Mouse (Mus musculus): ENCODE data around the gene Gm28635. TPM values are rescaled to one million over a fixed set of nuclear protein-coding genes. Genes with fewer than 3 reads are reported as not detected.
A peak's percentile ranks its signal among the peaks of the same experiment; 100 is the strongest.

Gm28635 gene
- not detected in 2 replicates for polyA plus RNA-seq (2014; fragmentation: Nextera tagmentation; extraction: Ambion mirVana)

- Histone ChIP-seq H3K27ac (ENCODE audit: low read length) (peak within 1 kb of the TSS; percentile 79), H3K4me2 (replicated peaks; ENCODE audit: low read depth, low read length) (peak within 1 kb of the TSS; percentile 80), H3K9ac (replicated peaks; ENCODE audit: low read depth, low read length) (peak within 1 kb of the TSS; percentile 77), H3K4me3 (ENCODE audit: low read depth, low read length) (peak within 1 kb of the TSS; percentile 98), H3K9me3 (ENCODE audit: control insufficient read depth, low read depth, low read length) (no peaks in the 10 kb centered on the region), H3K27me3 (ENCODE audit: control insufficient read depth, insufficient read depth, low read length) (no peaks in the 10 kb centered on the region), H3K4me1 (ENCODE audit: control insufficient read depth, insufficient read depth, low read length) (peaks cover 13% of the 10 kb centered on the region; the same call in 1 of the 2 replicates), H3K36me3 (ENCODE audit: control insufficient read depth, insufficient read depth, low read length) (peaks cover 6% of the 10 kb centered on the region; the same call in 1 of the 2 replicates)
- ATAC-seq (ENCODE audit: insufficient number of reproducible peaks, insufficient read depth, low FRiP score, low read depth), result peak; percentile 99
- whole genome bisulfite sequencing, result under 1% methylated on average over 44 of the region's 44 CpGs
Observed at GRCm38 (mm10) chr2:84677968-84678880, at the start of gene Gm28635, which contains the start of gene Med19. Gene Gm28635, minus strand, starts transcription at chr2:84678041. Gene Med19, plus strand, starts transcription at chr2:84678402.

- under 1% methylated on average over 39 of the region's 39 CpGs for WGBS
- peak within 1 kb of the TSS; percentile 44 for H3K27ac ChIP-seq (ENCODE audit: low read length)
- peak within 1 kb of the TSS; percentile 48 for H3K9ac ChIP-seq (replicated peaks; ENCODE audit: low read depth, low read length)
- H3K4me1 ChIP-seq (ENCODE audit: control insufficient read depth, insufficient read depth, low read length), result peaks cover 9% of the 10 kb centered on the region
- peaks cover 10% of the 10 kb centered on the region; the same call in 1 of the 2 replicates for H3K36me3 ChIP-seq (ENCODE audit: control insufficient read depth, insufficient read depth, low read length)
- H3K27me3 ChIP-seq (ENCODE audit: control insufficient read depth, insufficient read depth, low read length), result no peaks in the 10 kb centered on the region
- H3K4me2 ChIP-seq (replicated peaks; ENCODE audit: low read depth, low read length), result peak within 1 kb of the TSS; percentile 95
- H3K9me3 ChIP-seq (ENCODE audit: control insufficient read depth, low read depth, low read length), result no peaks in the 10 kb centered on the region
- peak within 1 kb of the TSS; percentile 61 for H3K4me3 ChIP-seq (ENCODE audit: low read depth, low read length)
- ATAC-seq (ENCODE audit: insufficient number of reproducible peaks, insufficient read depth, low FRiP score, low read depth), result peak; percentile 97
Observed at GRCm38 (mm10) chr2:84727172-84727858, 49.5 kb upstream of the Gm28635 start, which contains the start of gene Clp1. Gene Clp1, minus strand, starts transcription at chr2:84727350.

- no peak for ATAC-seq (ENCODE audit: insufficient number of reproducible peaks, insufficient read depth, low FRiP score, low read depth)
Observed at GRCm38 (mm10) chr2:84726716-84727115, 48.9 kb upstream of the Gm28635 start.

GRCm38 (mm10) chr2:84725770-84726169 lies 47.9 kb upstream of the Gm28635 start:
- Histone ChIP-seq H3K36me3 (ENCODE audit: control insufficient read depth, insufficient read depth, low read length) (peaks cover 15% of the 10 kb centered on the region; the same call in 1 of the 2 replicates), H3K27ac (ENCODE audit: low read length) (no peak overlapping the region), H3K4me1 (ENCODE audit: control insufficient read depth, insufficient read depth, low read length) (peaks cover 9% of the 10 kb centered on the region), H3K4me2 (replicated peaks; ENCODE audit: low read depth, low read length) (peak overlapping the region; percentile 95; the same call in 1 of the 2 replicates), H3K9ac (replicated peaks; ENCODE audit: low read depth, low read length) (no peak overlapping the region), H3K9me3 (ENCODE audit: control insufficient read depth, low read depth, low read length) (no peaks in the 10 kb centered on the region), H3K4me3 (ENCODE audit: low read depth, low read length) (no peak overlapping the region), H3K27me3 (ENCODE audit: control insufficient read depth, insufficient read depth, low read length) (no peaks in the 10 kb centered on the region)
- 93% methylated on average over 10 of the region's 10 CpGs for WGBS
- ATAC-seq (ENCODE audit: insufficient number of reproducible peaks, insufficient read depth, low FRiP score, low read depth), result no peak

More at GRCm38 (mm10) chr2:84726716-84727115, 48.9 kb upstream of the Gm28635 start:
- Histone ChIP-seq H3K9me3 (ENCODE audit: control insufficient read depth, low read depth, low read length) (no peaks in the 10 kb centered on the region), H3K4me3 (ENCODE audit: low read depth, low read length) (peak overlapping the region; percentile 61), H3K4me2 (replicated peaks; ENCODE audit: low read depth, low read length) (peak overlapping the region; percentile 95), H3K9ac (replicated peaks; ENCODE audit: low read depth, low read length) (peak overlapping the region; percentile 48), H3K27ac (ENCODE audit: low read length) (no peak overlapping the region; the same call in 1 of the 2 replicates), H3K4me1 (ENCODE audit: control insufficient read depth, insufficient read depth, low read length) (peaks cover 9% of the 10 kb centered on the region), H3K36me3 (ENCODE audit: control insufficient read depth, insufficient read depth, low read length) (peaks cover 11% of the 10 kb centered on the region; the same call in 1 of the 2 replicates), H3K27me3 (ENCODE audit: control insufficient read depth, insufficient read depth, low read length) (no peaks in the 10 kb centered on the region)
- WGBS, result 6% methylated on average over 9 of the region's 9 CpGs

GRCm38 (mm10) chr2:84723856-84724255 lies 46.0 kb upstream of the Gm28635 start:
- peaks cover 9% of the 10 kb centered on the region for H3K4me1 ChIP-seq (ENCODE audit: control insufficient read depth, insufficient read depth, low read length)
- no peak for ATAC-seq (ENCODE audit: insufficient number of reproducible peaks, insufficient read depth, low FRiP score, low read depth)
- no peak overlapping the region for H3K4me3 ChIP-seq (ENCODE audit: low read depth, low read length)
- H3K4me2 ChIP-seq (replicated peaks; ENCODE audit: low read depth, low read length), result no peak overlapping the region
- 94% methylated on average over 14 of the region's 14 CpGs for WGBS
- H3K27ac ChIP-seq (ENCODE audit: low read length), result no peak overlapping the region
- H3K9ac ChIP-seq (replicated peaks; ENCODE audit: low read depth, low read length), result no peak overlapping the region
- peaks cover 15% of the 10 kb centered on the region; the same call in 1 of the 2 replicates for H3K36me3 ChIP-seq (ENCODE audit: control insufficient read depth, insufficient read depth, low read length)
- no peaks in the 10 kb centered on the region for H3K27me3 ChIP-seq (ENCODE audit: control insufficient read depth, insufficient read depth, low read length)
- H3K9me3 ChIP-seq (ENCODE audit: control insufficient read depth, low read depth, low read length), result no peaks in the 10 kb centered on the region

GRCm38 (mm10) chr2:84721182-84721581 lies 43.3 kb upstream of the Gm28635 start:
- Histone ChIP-seq H3K4me3 (ENCODE audit: low read depth, low read length) (no peak overlapping the region), H3K27ac (ENCODE audit: low read length) (no peak overlapping the region), H3K27me3 (ENCODE audit: control insufficient read depth, insufficient read depth, low read length) (no peaks in the 10 kb centered on the region), H3K9ac (replicated peaks; ENCODE audit: low read depth, low read length) (no peak overlapping the region), H3K36me3 (ENCODE audit: control insufficient read depth, insufficient read depth, low read length) (peaks cover 15% of the 10 kb centered on the region; the same call in 1 of the 2 replicates), H3K9me3 (ENCODE audit: control insufficient read depth, low read depth, low read length) (no peaks in the 10 kb centered on the region), H3K4me2 (replicated peaks; ENCODE audit: low read depth, low read length) (no peak overlapping the region), H3K4me1 (ENCODE audit: control insufficient read depth, insufficient read depth, low read length) (peaks cover 3% of the 10 kb centered on the region)
- 72% methylated on average over 3 of the region's 3 CpGs for WGBS
- no peak for ATAC-seq (ENCODE audit: insufficient number of reproducible peaks, insufficient read depth, low FRiP score, low read depth)

GRCm38 (mm10) chr2:84720718-84721117 lies 42.9 kb upstream of the Gm28635 start:
- H3K36me3 ChIP-seq (ENCODE audit: control insufficient read depth, insufficient read depth, low read length), result peaks cover 15% of the 10 kb centered on the region; the same call in 1 of the 2 replicates
- no peak overlapping the region for H3K9ac ChIP-seq (replicated peaks; ENCODE audit: low read depth, low read length)
- no peak overlapping the region for H3K27ac ChIP-seq (ENCODE audit: low read length)
- H3K4me2 ChIP-seq (replicated peaks; ENCODE audit: low read depth, low read length), result no peak overlapping the region
- no peaks in the 10 kb centered on the region for H3K9me3 ChIP-seq (ENCODE audit: control insufficient read depth, low read depth, low read length)
- ATAC-seq (ENCODE audit: insufficient number of reproducible peaks, insufficient read depth, low FRiP score, low read depth), result no peak
- 96% methylated on average over 2 of the region's 2 CpGs for WGBS
- no peak overlapping the region for H3K4me3 ChIP-seq (ENCODE audit: low read depth, low read length)
- H3K27me3 ChIP-seq (ENCODE audit: control insufficient read depth, insufficient read depth, low read length), result no peaks in the 10 kb centered on the region
- H3K4me1 ChIP-seq (ENCODE audit: control insufficient read depth, insufficient read depth, low read length), result no peaks in the 10 kb centered on the region; the same call in 1 of the 2 replicates

GRCm38 (mm10) chr2:84717357-84717756 lies 39.5 kb upstream of the Gm28635 start:
- no peak overlapping the region for H3K4me3 ChIP-seq (ENCODE audit: low read depth, low read length)
- H3K9me3 ChIP-seq (ENCODE audit: control insufficient read depth, low read depth, low read length), result no peaks in the 10 kb centered on the region
- peaks cover 11% of the 10 kb centered on the region for H3K4me1 ChIP-seq (ENCODE audit: control insufficient read depth, insufficient read depth, low read length)
- 94% methylated on average over 4 of the region's 4 CpGs for WGBS
- H3K36me3 ChIP-seq (ENCODE audit: control insufficient read depth, insufficient read depth, low read length), result peaks cover 5% of the 10 kb centered on the region; the same call in 1 of the 2 replicates
- no peak overlapping the region for H3K9ac ChIP-seq (replicated peaks; ENCODE audit: low read depth, low read length)
- H3K4me2 ChIP-seq (replicated peaks; ENCODE audit: low read depth, low read length), result no peak overlapping the region
- H3K27ac ChIP-seq (ENCODE audit: low read length), result no peak overlapping the region
- no peak for ATAC-seq (ENCODE audit: insufficient number of reproducible peaks, insufficient read depth, low FRiP score, low read depth)
- H3K27me3 ChIP-seq (ENCODE audit: control insufficient read depth, insufficient read depth, low read length), result no peaks in the 10 kb centered on the region

Measured in stomach, embryonic 14.5 days (tissue).